Mouse (Mus musculus) heart, adult 2 months (tissue): ENCODE measurements around the gene Eva1a. TPM values are rescaled to one million over a fixed set of nuclear protein-coding genes. Genes with fewer than 3 reads are reported as not detected.

Experiments used
- DNase-seq, 2 experiments: peaks; one replicate each; pipeline ENCODE4 v3.0.0; 2021
- H3K27ac ChIP-seq: fragments of 200-600 bp; 2 replicates; pipeline ENCODE4 v1.8.1; 2022
- H3K27me3 ChIP-seq: fragments of 200-500 bp; 2 replicates; pipeline ENCODE4 v1.6.1; 2012; ENCODE audit warnings: mild to moderate bottlenecking, low read length, inconsistent platforms, mixed read lengths; ENCODE audit not compliant: control insufficient read depth, insufficient read depth
- H3K36me3 ChIP-seq: fragments of 200-500 bp; 2 replicates; pipeline ENCODE4 v1.6.1; 2012; ENCODE audit warnings: low read length, inconsistent platforms; ENCODE audit not compliant: control insufficient read depth, insufficient read depth
- H3K4me1 ChIP-seq: fragments of 200-500 bp; 2 replicates; pipeline ENCODE4 v1.6.1; 2011; ENCODE audit warnings: low read length; ENCODE audit not compliant: control insufficient read depth, insufficient read depth
- H3K4me3 ChIP-seq: fragments of 200-600 bp; 2 replicates; pipeline ENCODE4 v1.8.1; 2022
- H3K79me2 ChIP-seq: fragments of 200-500 bp; replicated peaks from 2 replicates; pipeline ENCODE4 v1.6.1; 2012; ENCODE audit warnings: mild to moderate bottlenecking, inconsistent platforms, low read length, moderate library complexity, mixed read lengths; ENCODE audit not compliant: control insufficient read depth, insufficient read depth
- H3K9ac ChIP-seq: fragments of 200-500 bp; 2 replicates; pipeline ENCODE4 v1.6.1; 2012; ENCODE audit warnings: low read depth, mild to moderate bottlenecking, control low read depth, inconsistent platforms, low read length, mixed read lengths
- CTCF ChIP-seq: fragments of 200-600 bp; IDR thresholded peaks from 2 replicates; pipeline ENCODE4 v1.8.1; 2022; ENCODE audit warnings: antibody characterized with exemption, mild to moderate bottlenecking, moderate library complexity
- EP300 ChIP-seq: fragments of 200-500 bp; IDR thresholded peaks from 2 replicates; pipeline ENCODE4 v1.6.1; 2011; ENCODE audit warnings: low read depth, low read length, control low read depth; ENCODE audit not compliant: insufficient read depth
- POLR2A ChIP-seq: fragments of 200-500 bp; IDR thresholded peaks from 2 replicates; pipeline ENCODE4 v1.6.1; 2011; ENCODE audit warnings: mild to moderate bottlenecking, low read depth, low read length, control low read depth; ENCODE audit not compliant: insufficient read depth
- WGBS: fragments of 180-500 bp; shearing (Covaris S2); methylation state at CpG from one replicate; pipeline ENCODE4 v1.1.7; 2018; 5-methylcytosine and 5-hydroxymethylcytosine counted together
- intact Hi-C: fragments of 180-260 bp; cut with DNase I; formaldehyde crosslinking; loops from one replicate; pipeline ENCODE4 v1.15.1; 2025
- polyA plus RNA-seq: library from polyadenylated mRNA; depleted of rRNA; stranded (reverse); fragments of >200 nt; gene quantifications from 2 replicates; pipeline ENCODE4 v1.2.3, GENCODE M21; 2012
- total RNA-seq, 2 experiments: library from RNA; stranded (reverse); gene quantifications; 2 replicates each; pipeline ENCODE4 v1.2.3; 2021

The Eva1a gene
- total and polyA plus RNA-seq, 3 experiments: 1.8 to 2.4 (median 2.0) TPM

DNA sequence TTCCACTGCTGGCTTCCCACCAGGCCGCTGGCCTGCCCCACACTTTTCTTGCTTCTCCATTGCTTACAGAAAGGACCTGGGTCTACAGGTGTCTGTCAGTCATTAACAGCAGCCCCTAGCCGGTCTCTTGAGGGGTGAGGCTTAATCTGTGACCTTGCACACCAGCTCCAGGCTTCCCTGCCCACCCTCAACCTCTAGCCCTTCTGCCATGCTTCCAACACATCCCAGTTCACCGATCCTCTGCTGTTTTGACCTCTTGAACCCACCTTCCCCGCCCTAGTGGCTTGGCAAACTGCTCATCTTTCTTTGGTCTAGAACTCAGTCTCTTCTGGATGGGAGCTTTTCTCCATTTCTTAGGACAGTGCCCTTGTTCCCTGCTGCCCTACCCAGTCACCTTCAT, 2.8 kb downstream of the Eva1a start:
- Histone ChIP-seq H3K79me2 (no peaks in the 10 kb centered on the region), H3K27ac (no peak overlapping the region), H3K4me3 (no peak overlapping the region), H3K36me3 (no peaks in the 10 kb centered on the region), H3K27me3 (no peaks in the 10 kb centered on the region; the same call in 1 of the 2 replicates), H3K4me1 (peaks cover 7% of the 10 kb centered on the region; the same call in 1 of the 2 replicates), H3K9ac (no peak overlapping the region)
- intact Hi-C loops: no loop called here
- WGBS: 64% methylated on average over 4 of the region's 4 CpGs
- TF ChIP-seq EP300: no peak
- TF ChIP-seq POLR2A: no peak
- TF ChIP-seq CTCF: no peak
- DNase-seq: no peak

DNA sequence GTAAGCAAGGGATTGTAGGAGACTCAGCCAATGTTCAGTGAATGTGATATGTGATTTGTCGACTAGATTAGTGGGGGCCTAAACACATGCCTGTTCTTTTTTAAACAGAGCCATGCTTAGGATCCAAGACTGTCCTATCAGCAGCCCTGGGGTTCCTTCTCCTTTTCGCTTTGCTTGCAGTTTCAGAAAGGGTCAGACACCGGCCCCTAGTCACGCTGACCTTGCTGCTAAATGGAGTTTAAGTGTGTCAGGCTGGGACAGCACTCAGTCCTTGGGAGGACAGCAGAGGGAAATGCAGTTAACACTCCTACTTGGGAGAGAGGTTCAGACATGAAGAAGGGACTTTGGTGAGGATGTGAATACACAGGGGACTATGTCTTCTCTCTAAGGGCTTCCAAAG, 3.7 kb downstream of the Eva1a start:
- Histone ChIP-seq H3K9ac (no peak overlapping the region), H3K79me2 (no peaks in the 10 kb centered on the region), H3K36me3 (no peaks in the 10 kb centered on the region), H3K27me3 (no peaks in the 10 kb centered on the region; the same call in 1 of the 2 replicates), H3K27ac (no peak overlapping the region), H3K4me1 (peaks cover 7% of the 10 kb centered on the region; the same call in 1 of the 2 replicates), H3K4me3 (no peak overlapping the region)
- intact Hi-C loops: no loop called here
- no peak for TF ChIP-seq CTCF
- WGBS: 68% methylated on average over 4 of the region's 4 CpGs
- no peak for DNase-seq

DNA sequence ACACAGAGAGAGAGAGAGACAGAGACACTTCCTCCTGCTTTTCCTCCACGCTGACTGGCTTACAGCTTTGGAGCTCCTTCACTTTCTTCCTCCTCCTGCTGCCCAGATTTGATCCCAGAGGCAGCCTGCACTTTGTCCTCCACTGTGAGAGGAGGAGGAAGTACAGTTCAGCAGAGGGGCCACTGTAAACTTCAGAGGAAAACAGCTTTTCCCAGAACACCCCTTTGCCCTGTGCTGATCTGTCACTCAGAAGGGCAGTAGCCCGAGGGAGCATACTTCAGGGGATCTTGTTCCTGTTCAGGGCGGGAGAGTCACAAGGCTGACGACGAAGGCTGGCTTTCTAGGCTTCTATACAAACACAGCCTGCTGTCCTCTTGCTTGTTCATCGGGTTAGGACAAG, 7.1 kb downstream of the Eva1a start:
- 46% methylated on average over 6 of the region's 6 CpGs for WGBS
- Histone ChIP-seq H3K4me1 (peaks cover 19% of the 10 kb centered on the region), H3K79me2 (no peaks in the 10 kb centered on the region), H3K27me3 (no peaks in the 10 kb centered on the region), H3K9ac (no peak overlapping the region), H3K27ac (no peak overlapping the region), H3K36me3 (no peaks in the 10 kb centered on the region), H3K4me3 (no peak overlapping the region)
- TF ChIP-seq POLR2A (no peak), CTCF (no peak), EP300 (no peak)
- intact Hi-C loops: no loop called here
- no peak for DNase-seq

DNA sequence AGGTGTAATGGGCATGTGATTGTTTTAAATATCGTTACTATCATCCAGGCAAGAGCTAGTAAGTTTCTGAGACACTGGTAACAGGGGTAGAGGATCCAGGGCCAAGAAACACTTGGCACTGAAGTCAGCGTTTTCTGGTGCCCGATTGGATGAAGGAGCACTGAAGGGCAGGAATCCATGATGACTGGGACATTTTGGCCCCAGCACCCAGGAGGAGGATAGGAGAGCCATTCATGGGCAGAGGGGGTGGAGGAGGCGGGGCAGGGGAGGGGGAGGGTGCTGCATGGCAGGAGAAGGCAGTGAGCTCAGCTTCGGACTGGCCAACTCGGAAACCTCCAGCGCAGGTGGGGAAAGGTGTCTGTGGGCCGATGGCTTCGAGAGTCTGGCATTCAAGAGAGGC, 9.4 kb downstream of the Eva1a start:
- Histone ChIP-seq H3K27me3 (no peaks in the 10 kb centered on the region), H3K4me1 (peaks cover 19% of the 10 kb centered on the region), H3K27ac (no peak overlapping the region), H3K79me2 (no peaks in the 10 kb centered on the region), H3K4me3 (no peak overlapping the region), H3K36me3 (no peaks in the 10 kb centered on the region), H3K9ac (no peak overlapping the region)
- DNase-seq: no peak
- TF ChIP-seq CTCF: no peak
- TF ChIP-seq POLR2A: no peak
- no peak for TF ChIP-seq EP300
- WGBS: 84% methylated on average over 9 of the region's 9 CpGs
- intact Hi-C loops: no loop called here

- DNase-seq: no peak
- Histone ChIP-seq H3K4me3 (no peak overlapping the region), H3K27me3 (no peaks in the 10 kb centered on the region), H3K36me3 (no peaks in the 10 kb centered on the region), H3K27ac (peak overlapping the region; percentile 17; the same call in 1 of the 2 replicates), H3K79me2 (no peaks in the 10 kb centered on the region), H3K9ac (no peak overlapping the region), H3K4me1 (peaks cover 14% of the 10 kb centered on the region)
- WGBS: 40% methylated on average over 8 of the region's 8 CpGs
- intact Hi-C loops: no loop called here
- TF ChIP-seq EP300 (0 out of 2 replicates have a peak, but pooled peaks have one; percentile 30), POLR2A (no peak), CTCF (no peak)
Observed at GRCm38 (mm10) chr6:82051569-82051968, 10.7 kb downstream of the Eva1a start.

DNA sequence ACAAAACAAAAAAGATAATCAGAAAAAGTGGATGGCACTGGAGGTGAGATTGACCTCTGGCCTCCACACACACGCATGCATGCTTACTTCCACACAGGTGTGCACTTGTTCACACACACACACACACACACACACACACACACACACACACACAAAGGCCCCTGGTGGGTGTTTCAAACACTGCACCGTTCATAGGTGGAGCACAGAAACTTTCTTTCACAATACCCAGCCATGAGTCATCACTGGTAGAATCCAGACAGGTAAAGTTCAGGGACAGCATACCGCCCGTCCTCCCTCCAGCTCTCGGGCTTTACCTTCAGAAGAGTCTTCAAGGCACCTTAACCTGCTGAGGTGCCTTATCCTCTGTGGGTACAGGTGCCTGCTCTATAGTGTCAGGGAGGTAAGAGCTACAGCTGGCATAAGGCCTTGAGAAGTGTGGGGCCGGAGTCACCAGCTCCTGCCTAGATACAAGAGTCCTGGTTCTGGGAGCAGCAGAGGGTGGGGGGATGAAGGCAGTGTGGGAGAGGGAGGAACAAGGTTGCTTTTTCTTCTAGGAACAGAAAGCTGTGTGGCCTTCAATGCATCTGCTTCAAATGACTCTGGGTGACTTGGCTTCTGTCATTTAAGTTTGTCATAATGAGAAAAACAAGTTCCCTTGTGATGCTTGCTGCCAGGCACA, 11.3 kb downstream of the Eva1a start:
- 72% methylated on average over 6 of the region's 6 CpGs for WGBS
- Histone ChIP-seq H3K4me1 (peaks cover 14% of the 10 kb centered on the region), H3K27ac (no peak overlapping the region; the same call in 1 of the 2 replicates), H3K9ac (no peak overlapping the region), H3K36me3 (no peaks in the 10 kb centered on the region), H3K27me3 (no peaks in the 10 kb centered on the region), H3K79me2 (no peaks in the 10 kb centered on the region), H3K4me3 (no peak overlapping the region)
- intact Hi-C loops: no loop called here
- no peak for TF ChIP-seq EP300
- no peak for TF ChIP-seq POLR2A
- no peak for TF ChIP-seq CTCF
- no peak for DNase-seq
